In the genomic region with DNA sequence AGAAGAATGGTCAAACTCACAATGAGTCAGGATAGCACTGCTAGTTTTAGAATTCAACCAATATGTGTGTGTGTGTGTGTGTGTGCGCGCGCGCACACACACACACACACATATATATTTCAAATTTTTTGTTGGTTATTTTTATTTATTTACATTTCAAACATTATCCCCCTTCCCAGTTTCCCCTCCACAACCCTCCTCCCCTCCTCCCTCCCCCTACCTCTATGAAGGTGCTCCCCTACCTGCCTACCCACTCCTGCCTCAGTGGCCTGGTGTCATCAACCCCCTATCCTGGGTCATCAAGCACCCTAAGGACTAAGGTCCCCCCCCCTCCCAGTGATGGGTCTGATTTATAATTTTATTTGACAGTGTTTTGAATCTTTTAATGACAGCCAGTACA, we compare ENCODE assay signal across 15 mouse cellular contexts.
"Had no signal": no experiment of that assay in that cellular context is flagged by ENCODE, and none has a peak within 500 bp of the region (broad histone marks: within the 10 kb centered on the region; RNA-seq: fewer than 3 reads in every experiment).

No protein-coding gene starts in this region.

- DNase-seq: retina, postnatal 1 day; right cerebral cortex, adult 18-20 months; right cerebral cortex, postnatal 14 days; right cerebral cortex, postnatal 25 days; right cerebral cortex, postnatal 4 days; spleen, adult 18-20 months; thymus, adult 18-20 months; thymus, adult 2 months; thymus, postnatal 14 days; thymus, postnatal 25 days; thymus, postnatal 36 days; thymus, postnatal 4 days had no signal

- H3K4me3 ChIP-seq: neural tube, embryonic 15.5 days; stomach, embryonic 15.5 days had no signal

- H3K4me2 ChIP-seq: neural tube, embryonic 15.5 days; stomach, embryonic 15.5 days had no signal

- H3K9me3 ChIP-seq: neural tube, embryonic 15.5 days; stomach, embryonic 15.5 days had no signal

- H3K4me1 ChIP-seq: neural tube, embryonic 15.5 days; stomach, embryonic 15.5 days had no signal

- H3K9ac ChIP-seq: neural tube, embryonic 15.5 days; stomach, embryonic 15.5 days had no signal

- H3K36me3 ChIP-seq: neural tube, embryonic 15.5 days; stomach, embryonic 15.5 days had no signal

- H3K27me3 ChIP-seq: neural tube, embryonic 15.5 days; stomach, embryonic 15.5 days had no signal

- H3K27ac ChIP-seq: neural tube, embryonic 15.5 days; stomach, embryonic 15.5 days; stomach, postnatal 0 days had no signal
